Mouse (Mus musculus): ENCODE results near the gene Gfm2. TPM values are rescaled to one million over a fixed set of nuclear protein-coding genes. Genes with fewer than 3 reads are reported as not detected.

Gene Gfm2
- polyA plus RNA-seq, 1 experiment from 2014 or later, result 35.2 TPM

- ATAC-seq (ENCODE audit: low FRiP score) (no peak), DNase-seq (ENCODE audit: low spot score) (no peak)
- H3K9ac ChIP-seq (ENCODE audit: low read depth, low read length), result no peak overlapping the region
- H3K27ac ChIP-seq (ENCODE audit: low read depth, low read length), result no peak overlapping the region
- no peaks in the 10 kb centered on the region; the same call in 1 of the 2 replicates for H3K36me3 ChIP-seq (ENCODE audit: control insufficient read depth, insufficient read depth, low read length)
- no peaks in the 10 kb centered on the region for H3K27me3 ChIP-seq (ENCODE audit: control insufficient read depth, insufficient read depth, low read length)
- WGBS, result 75% methylated on average over 6 of the region's 6 CpGs
- H3K9me3 ChIP-seq (ENCODE audit: control insufficient read depth, low read length), result no peaks in the 10 kb centered on the region
- no peak overlapping the region for H3K4me2 ChIP-seq (replicated peaks; ENCODE audit: low read depth, low read length)
- no peaks in the 10 kb centered on the region for H3K4me1 ChIP-seq (replicated peaks; ENCODE audit: control insufficient read depth, insufficient read depth, low read length)
- H3K4me3 ChIP-seq (ENCODE audit: low read depth, low read length), result no peak overlapping the region
These were observed 42.5 kb downstream of the Gfm2 start for GRCm38 (mm10) chr13:97180113-97180828.

GRCm38 (mm10) chr13:97182821-97183220 lies 45.1 kb downstream of the Gfm2 start:
- no peak for DNase-seq (ENCODE audit: low spot score)
- Histone ChIP-seq H3K9ac (ENCODE audit: low read depth, low read length) (no peak overlapping the region), H3K27ac (ENCODE audit: low read depth, low read length) (no peak overlapping the region), H3K4me2 (replicated peaks; ENCODE audit: low read depth, low read length) (no peak overlapping the region), H3K4me1 (replicated peaks; ENCODE audit: control insufficient read depth, insufficient read depth, low read length) (no peaks in the 10 kb centered on the region), H3K9me3 (ENCODE audit: control insufficient read depth, low read length) (no peaks in the 10 kb centered on the region), H3K4me3 (ENCODE audit: low read depth, low read length) (no peak overlapping the region), H3K27me3 (ENCODE audit: control insufficient read depth, insufficient read depth, low read length) (no peaks in the 10 kb centered on the region), H3K36me3 (ENCODE audit: control insufficient read depth, insufficient read depth, low read length) (no peaks in the 10 kb centered on the region)
- 78% methylated on average over 4 of the region's 4 CpGs for WGBS
- ATAC-seq (ENCODE audit: low FRiP score), result no peak

- no peak overlapping the region for H3K9ac ChIP-seq (ENCODE audit: low read depth, low read length)
- no peak for ATAC-seq (ENCODE audit: low FRiP score)
- no peaks in the 10 kb centered on the region for H3K9me3 ChIP-seq (ENCODE audit: control insufficient read depth, low read length)
- H3K27me3 ChIP-seq (ENCODE audit: control insufficient read depth, insufficient read depth, low read length), result no peaks in the 10 kb centered on the region
- DNase-seq (ENCODE audit: low spot score), result no peak
- no peaks in the 10 kb centered on the region for H3K4me1 ChIP-seq (replicated peaks; ENCODE audit: control insufficient read depth, insufficient read depth, low read length)
- no peaks in the 10 kb centered on the region for H3K36me3 ChIP-seq (ENCODE audit: control insufficient read depth, insufficient read depth, low read length)
- H3K4me3 ChIP-seq (ENCODE audit: low read depth, low read length), result no peak overlapping the region
- H3K27ac ChIP-seq (ENCODE audit: low read depth, low read length), result no peak overlapping the region
- H3K4me2 ChIP-seq (replicated peaks; ENCODE audit: low read depth, low read length), result no peak overlapping the region
- WGBS, result 91% methylated on average over 2 of the region's 2 CpGs
These were observed 46.4 kb downstream of the Gfm2 start for GRCm38 (mm10) chr13:97184168-97184567.

GRCm38 (mm10) chr13:97184656-97185055 lies 46.9 kb downstream of the Gfm2 start:
- no peaks in the 10 kb centered on the region for H3K36me3 ChIP-seq (ENCODE audit: control insufficient read depth, insufficient read depth, low read length)
- ATAC-seq (ENCODE audit: low FRiP score), result no peak
- WGBS, result 86% methylated on average over 5 of the region's 5 CpGs
- H3K27ac ChIP-seq (ENCODE audit: low read depth, low read length), result no peak overlapping the region
- DNase-seq (ENCODE audit: low spot score), result no peak
- no peak overlapping the region for H3K4me3 ChIP-seq (ENCODE audit: low read depth, low read length)
- H3K27me3 ChIP-seq (ENCODE audit: control insufficient read depth, insufficient read depth, low read length), result no peaks in the 10 kb centered on the region
- no peaks in the 10 kb centered on the region for H3K9me3 ChIP-seq (ENCODE audit: control insufficient read depth, low read length)
- no peak overlapping the region for H3K4me2 ChIP-seq (replicated peaks; ENCODE audit: low read depth, low read length)
- no peaks in the 10 kb centered on the region for H3K4me1 ChIP-seq (replicated peaks; ENCODE audit: control insufficient read depth, insufficient read depth, low read length)
- no peak overlapping the region for H3K9ac ChIP-seq (ENCODE audit: low read depth, low read length)

GRCm38 (mm10) chr13:97186346-97186745 lies 48.6 kb downstream of the Gfm2 start:
- Histone ChIP-seq H3K9ac (ENCODE audit: low read depth, low read length) (no peak overlapping the region), H3K4me2 (replicated peaks; ENCODE audit: low read depth, low read length) (no peak overlapping the region), H3K36me3 (ENCODE audit: control insufficient read depth, insufficient read depth, low read length) (no peaks in the 10 kb centered on the region), H3K27ac (ENCODE audit: low read depth, low read length) (no peak overlapping the region), H3K27me3 (ENCODE audit: control insufficient read depth, insufficient read depth, low read length) (no peaks in the 10 kb centered on the region), H3K4me3 (ENCODE audit: low read depth, low read length) (no peak overlapping the region), H3K9me3 (ENCODE audit: control insufficient read depth, low read length) (no peaks in the 10 kb centered on the region), H3K4me1 (replicated peaks; ENCODE audit: control insufficient read depth, insufficient read depth, low read length) (no peaks in the 10 kb centered on the region)
- 80% methylated on average over 4 of the region's 4 CpGs for WGBS
- DNase-seq (ENCODE audit: low spot score) (no peak), ATAC-seq (ENCODE audit: low FRiP score) (no peak)

GRCm38 (mm10) chr13:97187693-97188092 lies 50.0 kb downstream of the Gfm2 start:
- WGBS, result 90% methylated on average over 5 of the region's 5 CpGs
- DNase-seq (ENCODE audit: low spot score), result no peak
- H3K27ac ChIP-seq (ENCODE audit: low read depth, low read length), result no peak overlapping the region
- ATAC-seq (ENCODE audit: low FRiP score), result no peak
- H3K36me3 ChIP-seq (ENCODE audit: control insufficient read depth, insufficient read depth, low read length), result no peaks in the 10 kb centered on the region
- no peak overlapping the region for H3K9ac ChIP-seq (ENCODE audit: low read depth, low read length)
- no peak overlapping the region for H3K4me2 ChIP-seq (replicated peaks; ENCODE audit: low read depth, low read length)
- no peak overlapping the region for H3K4me3 ChIP-seq (ENCODE audit: low read depth, low read length)
- H3K4me1 ChIP-seq (replicated peaks; ENCODE audit: control insufficient read depth, insufficient read depth, low read length), result no peaks in the 10 kb centered on the region
- no peaks in the 10 kb centered on the region for H3K27me3 ChIP-seq (ENCODE audit: control insufficient read depth, insufficient read depth, low read length)
- no peaks in the 10 kb centered on the region for H3K9me3 ChIP-seq (ENCODE audit: control insufficient read depth, low read length)

GRCm38 (mm10) chr13:97192649-97193048 lies 54.9 kb downstream of the Gfm2 start:
- no peak overlapping the region for H3K27ac ChIP-seq (ENCODE audit: low read depth, low read length)
- 91% methylated on average over 11 of the region's 11 CpGs for WGBS
- no peak for ATAC-seq (ENCODE audit: low FRiP score)

GRCm38 (mm10) chr13:97193420-97193819 lies 55.7 kb downstream of the Gfm2 start:
- Histone ChIP-seq H3K9ac (ENCODE audit: low read depth, low read length) (no peak overlapping the region), H3K27me3 (ENCODE audit: control insufficient read depth, insufficient read depth, low read length) (no peaks in the 10 kb centered on the region), H3K4me2 (replicated peaks; ENCODE audit: low read depth, low read length) (no peak overlapping the region), H3K36me3 (ENCODE audit: control insufficient read depth, insufficient read depth, low read length) (no peaks in the 10 kb centered on the region), H3K4me1 (replicated peaks; ENCODE audit: control insufficient read depth, insufficient read depth, low read length) (no peaks in the 10 kb centered on the region; the same call in 1 of the 2 replicates), H3K4me3 (ENCODE audit: low read depth, low read length) (no peak overlapping the region), H3K9me3 (ENCODE audit: control insufficient read depth, low read length) (no peaks in the 10 kb centered on the region), H3K27ac (ENCODE audit: low read depth, low read length) (no peak overlapping the region)
- ATAC-seq (ENCODE audit: low FRiP score) (no peak), DNase-seq (ENCODE audit: low spot score) (no peak)
- WGBS, result 77% methylated on average over 7 of the region's 7 CpGs

More at GRCm38 (mm10) chr13:97192649-97193048, 54.9 kb downstream of the Gfm2 start:
- Histone ChIP-seq H3K27me3 (ENCODE audit: control insufficient read depth, insufficient read depth, low read length) (no peaks in the 10 kb centered on the region), H3K4me2 (replicated peaks; ENCODE audit: low read depth, low read length) (no peak overlapping the region), H3K9ac (ENCODE audit: low read depth, low read length) (no peak overlapping the region), H3K4me1 (replicated peaks; ENCODE audit: control insufficient read depth, insufficient read depth, low read length) (no peaks in the 10 kb centered on the region; the same call in 1 of the 2 replicates), H3K36me3 (ENCODE audit: control insufficient read depth, insufficient read depth, low read length) (no peaks in the 10 kb centered on the region), H3K4me3 (ENCODE audit: low read depth, low read length) (no peak overlapping the region), H3K9me3 (ENCODE audit: control insufficient read depth, low read length) (no peaks in the 10 kb centered on the region)
- DNase-seq (ENCODE audit: low spot score), result no peak

GRCm38 (mm10) chr13:97196186-97196924 lies 58.6 kb downstream of the Gfm2 start:
- Histone ChIP-seq H3K4me3 (ENCODE audit: low read depth, low read length) (no peak overlapping the region), H3K4me1 (replicated peaks; ENCODE audit: control insufficient read depth, insufficient read depth, low read length) (no peaks in the 10 kb centered on the region; the same call in 1 of the 2 replicates), H3K9me3 (ENCODE audit: control insufficient read depth, low read length) (no peaks in the 10 kb centered on the region), H3K27ac (ENCODE audit: low read depth, low read length) (no peak overlapping the region), H3K36me3 (ENCODE audit: control insufficient read depth, insufficient read depth, low read length) (no peaks in the 10 kb centered on the region), H3K9ac (ENCODE audit: low read depth, low read length) (no peak overlapping the region), H3K4me2 (replicated peaks; ENCODE audit: low read depth, low read length) (no peak overlapping the region), H3K27me3 (ENCODE audit: control insufficient read depth, insufficient read depth, low read length) (no peaks in the 10 kb centered on the region)
- WGBS, result 57% methylated on average over 12 of the region's 12 CpGs
- DNase-seq (ENCODE audit: low spot score) (no peak), ATAC-seq (ENCODE audit: low FRiP score) (no peak)

All from hindbrain, embryonic 11.5 days (tissue).